Mouse (Mus musculus): Measurements from ENCODE around the gene Fbln2. TPM values are rescaled to one million over a fixed set of nuclear protein-coding genes. Genes with fewer than 3 reads are reported as not detected.

The Fbln2 gene
- polyA plus RNA-seq (2017; shearing (Covaris generic)) = 0.68 TPM

DNA sequence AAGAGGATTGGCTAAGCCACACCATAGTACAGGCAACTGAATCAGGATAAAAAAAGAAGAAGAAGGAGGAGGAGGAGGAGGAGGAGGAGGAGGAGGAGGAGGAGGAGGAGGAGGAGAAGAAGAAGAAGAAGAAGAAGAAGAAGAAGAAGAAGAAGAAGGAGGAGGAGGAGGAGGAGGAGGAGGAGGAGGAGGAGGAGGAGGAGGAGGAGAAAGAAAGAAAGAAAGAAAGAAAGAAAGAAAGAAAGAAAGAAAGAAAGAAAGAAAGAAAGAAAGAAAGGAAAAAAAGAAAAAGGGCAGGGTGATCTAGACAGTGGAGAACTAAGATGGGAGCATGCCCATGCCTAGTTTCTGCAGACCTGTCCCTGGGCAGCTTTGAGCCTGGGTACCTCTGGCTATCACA is at the start of gene Fbln2:
TSS of gene Fbln2 (plus strand) at position 301 of the 400 bp plus-strand sequence.

Other genes with a start within 250 kb of the Fbln2 start
- gene Iqsec1, start 223.8 kb upstream of the Fbln2 start, polyA plus RNA-seq (2017; shearing (Covaris generic)) = 7.8 TPM
- gene Nup210, start 95.6 kb upstream of the Fbln2 start, polyA plus RNA-seq (2017; shearing (Covaris generic)) = 217 TPM
- 1.4 TPM for gene Hdac11, start 55.8 kb upstream of the Fbln2 start, polyA plus RNA-seq (2017; shearing (Covaris generic))
- not detected for gene Wnt7a, start 198.9 kb downstream of the Fbln2 start, polyA plus RNA-seq (2017; shearing (Covaris generic))

Data from CD4-positive, CD25-positive, alpha-beta regulatory T cell, adult 9 weeks (primary cell).